Mouse (Mus musculus): ENCODE measurements around the gene H2al3.

H2al3 gene

DNA sequence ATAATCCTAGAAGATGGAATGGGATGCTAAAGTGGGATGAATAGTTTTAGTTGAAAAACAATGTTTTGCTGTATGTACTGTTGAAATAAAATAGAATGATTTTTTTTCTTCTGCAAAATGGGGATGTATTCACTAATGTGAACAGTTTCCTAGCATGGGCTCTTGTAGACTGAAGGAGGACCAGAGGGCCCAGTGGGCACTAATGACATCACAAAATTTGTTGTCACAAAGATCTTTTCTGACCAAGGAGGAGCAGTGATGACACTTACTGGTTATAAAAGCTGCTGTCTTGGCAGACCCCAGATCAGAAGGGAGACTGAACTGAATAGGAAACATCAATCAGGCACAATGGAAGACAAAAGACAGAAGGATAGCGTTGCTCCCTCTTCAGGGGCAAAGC, at the start of gene H2al3:
Gene H2al3, plus strand, starts transcription at position 301 of the 400 bp plus-strand sequence.
- DNase-seq (ENCODE audit: low spot score), result no peak

- DNase-seq (ENCODE audit: low spot score), result no peak
These were observed 39.4 kb upstream of the H2al3 start for GRCm38 (mm10) chrX:9810101-9810500.

- DNase-seq (ENCODE audit: low spot score), result no peak
These were observed 37.0 kb upstream of the H2al3 start for GRCm38 (mm10) chrX:9812469-9812868.

- DNase-seq (ENCODE audit: low spot score), result no peak
These were observed 14.7 kb upstream of the H2al3 start for GRCm38 (mm10) chrX:9834779-9835178.

GRCm38 (mm10) chrX:9846628-9847027, 2.9 kb upstream of the H2al3 start, which contains the start of gene Hypm:
Gene Hypm (plus strand): TSS chrX:9846928.
- DNase-seq (ENCODE audit: low spot score), result no peak

GRCm38 (mm10) chrX:9861859-9862258, 12.4 kb downstream of the H2al3 start:
- no peak for DNase-seq (ENCODE audit: low spot score)

GRCm38 (mm10) chrX:9875519-9875918, 26.0 kb downstream of the H2al3 start:
- DNase-seq (ENCODE audit: low spot score), result no peak

- DNase-seq (ENCODE audit: low spot score), result no peak
These were observed 35.8 kb downstream of the H2al3 start, which contains the start of gene Sytl5 for GRCm38 (mm10) chrX:9885322-9885721. Gene Sytl5 (plus strand): TSS chrX:9885622.
